Mouse (Mus musculus) heart, embryonic 16.5 days (tissue): ENCODE results near the gene Zfp697. TPM values are rescaled to one million over a fixed set of nuclear protein-coding genes. Genes with fewer than 3 reads are reported as not detected.

ENCODE experiments used
- ATAC-seq: fragments of 200-750 bp; cut with Nextera tagmentation; replicated peaks from 2 replicates; pipeline ENCODE4 v1.8.0; 2017; ENCODE audit warnings: moderate number of reproducible peaks; ENCODE audit not compliant: insufficient read depth, low FRiP score; ENCODE audit errors: extremely low read depth
- H3K27ac ChIP-seq: fragments of 300-500 bp; sonication (generic); 2 replicates; pipeline ENCODE4 v1.5.1; 2014; ENCODE audit warnings: mild to moderate bottlenecking, low read length, control low read depth, moderate library complexity
- H3K27me3 ChIP-seq: fragments of 300-500 bp; sonication (generic); 2 replicates; pipeline ENCODE4 v1.6.1; 2014; ENCODE audit warnings: low read length, mixed read lengths; ENCODE audit not compliant: control insufficient read depth, insufficient read depth
- H3K36me3 ChIP-seq: fragments of 300-500 bp; sonication (generic); 2 replicates; pipeline ENCODE4 v1.6.1; 2014; ENCODE audit not compliant: control insufficient read depth, insufficient read depth
- H3K4me1 ChIP-seq: fragments of 300-500 bp; sonication (generic); 2 replicates; pipeline ENCODE4 v1.6.1; 2014; ENCODE audit warnings: low read length, mixed read lengths; ENCODE audit not compliant: control insufficient read depth, insufficient read depth
- H3K4me2 ChIP-seq: fragments of 300-500 bp; sonication (generic); 2 replicates; pipeline ENCODE4 v1.6.1; 2014; ENCODE audit warnings: low read depth, mild to moderate bottlenecking, control low read depth, low read length
- H3K4me3 ChIP-seq: fragments of 300-500 bp; sonication (generic); 2 replicates; pipeline ENCODE4 v1.5.1; 2014; ENCODE audit warnings: mild to moderate bottlenecking, control low read depth, low read length
- H3K9ac ChIP-seq: fragments of 300-500 bp; sonication (generic); 2 replicates; pipeline ENCODE4 v1.6.1; 2014; ENCODE audit warnings: low read length, control low read depth
- H3K9me3 ChIP-seq: fragments of 300-500 bp; sonication (generic); replicated peaks from 2 replicates; pipeline ENCODE4 v1.6.1; 2016; ENCODE audit warnings: low read length; ENCODE audit not compliant: control insufficient read depth
- WGBS: fragments of 180-500 bp; shearing (Covaris S2); extraction: QIAGEN DNeasy Blood & Tissue Kit; methylation state at CpG from one replicate; pipeline ENCODE4 v1.1.7; 2014; 5-methylcytosine and 5-hydroxymethylcytosine counted together
- polyA plus RNA-seq: library from polyadenylated mRNA; unstranded; fragments of >200 nt; fragmentation: Nextera tagmentation; extraction: Ambion mirVana; gene quantifications from 2 replicates; pipeline ENCODE4 v1.2.1, GENCODE M21; 2015

Zfp697 gene
- polyA plus RNA-seq, 1 experiment from 2014 or later = 9.8 TPM

DNA sequence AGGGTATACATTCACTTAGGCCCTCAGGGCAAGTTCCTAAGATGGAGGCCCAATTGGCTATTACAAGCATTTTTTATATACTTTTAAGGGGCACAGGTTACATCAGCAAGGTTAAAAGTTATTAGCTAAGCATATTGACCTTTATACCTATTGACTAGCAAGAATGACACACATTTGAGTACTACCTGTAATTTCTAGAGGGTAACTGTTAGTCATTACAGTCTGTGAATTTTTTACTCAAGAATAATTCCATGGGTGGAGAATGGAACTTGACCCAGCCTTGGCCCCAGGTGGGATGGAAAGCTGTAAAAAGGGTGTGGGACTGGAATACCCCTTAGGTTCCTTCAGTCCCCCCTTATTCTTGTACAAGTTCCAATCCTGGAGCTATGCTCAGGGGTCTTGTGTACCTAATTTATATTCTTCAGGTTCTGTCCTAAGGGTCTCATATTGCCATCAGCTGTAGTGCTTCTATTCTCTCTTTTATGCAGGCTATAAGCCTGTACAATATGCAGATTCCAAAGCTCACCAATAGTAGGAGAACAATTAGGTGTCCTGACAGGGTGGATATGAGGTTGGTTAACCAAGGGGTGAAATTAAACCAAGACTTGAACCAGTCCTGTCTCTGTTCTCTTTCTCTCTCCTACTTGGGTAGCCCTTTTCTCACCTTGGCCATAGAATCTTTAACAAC is 400.1 kb downstream of the Zfp697 start:
- Histone ChIP-seq H3K27me3 (no peaks in the 10 kb centered on the region), H3K9ac (no peak overlapping the region), H3K4me2 (no peak overlapping the region), H3K4me3 (no peak overlapping the region), H3K4me1 (no peaks in the 10 kb centered on the region), H3K9me3 (no peaks in the 10 kb centered on the region), H3K27ac (no peak overlapping the region), H3K36me3 (no peaks in the 10 kb centered on the region)
- no peak for ATAC-seq

DNA sequence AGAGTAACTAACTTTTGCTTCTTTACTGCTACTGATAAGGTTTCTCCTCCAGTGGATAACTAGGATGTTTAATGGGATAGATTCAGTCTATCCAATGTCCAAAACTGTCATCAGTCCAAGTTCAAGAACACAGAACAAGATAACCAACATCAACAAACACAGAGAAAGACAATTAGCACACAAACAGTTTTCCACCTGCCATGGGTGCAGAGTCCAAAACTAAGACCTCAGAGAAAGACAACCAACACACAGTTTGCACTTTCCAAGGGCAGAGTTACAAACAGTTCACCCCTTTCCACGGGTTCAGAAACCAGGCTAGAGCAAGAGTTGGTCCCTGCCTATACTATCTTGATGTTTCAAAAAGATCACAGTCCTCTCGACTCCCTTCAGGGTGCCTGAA is 404.3 kb downstream of the Zfp697 start:
- 68% methylated on average over 2 of the region's 2 CpGs for WGBS
- Histone ChIP-seq H3K9ac (no peak overlapping the region), H3K27ac (no peak overlapping the region), H3K9me3 (no peaks in the 10 kb centered on the region), H3K27me3 (no peaks in the 10 kb centered on the region), H3K4me1 (no peaks in the 10 kb centered on the region), H3K4me3 (no peak overlapping the region), H3K4me2 (no peak overlapping the region), H3K36me3 (no peaks in the 10 kb centered on the region)
- ATAC-seq = no peak

Other genes with a start within 250 kb of the Zfp697 start
- not detected in 2 replicates for gene Adam30, start 221.8 kb upstream of the Zfp697 start, polyA plus RNA-seq
- not detected in 2 replicates for gene Reg4, start 160.3 kb upstream of the Zfp697 start, polyA plus RNA-seq
- 9.2 and 9.7 TPM in 2 replicates for gene Hmgcs2, start 102.0 kb upstream of the Zfp697 start, polyA plus RNA-seq
- gene Phgdh, start 42.5 kb upstream of the Zfp697 start, polyA plus RNA-seq = 94.8 and 112 TPM in 2 replicates
- not detected in 2 replicates for gene Gm4450, start 74.7 kb downstream of the Zfp697 start, polyA plus RNA-seq
- gene Hsd3b4, start 128.1 kb downstream of the Zfp697 start, polyA plus RNA-seq = not detected in 2 replicates
- gene Gm10681, start 206.3 kb downstream of the Zfp697 start, polyA plus RNA-seq = not detected in 2 replicates
- gene Hsd3b5, start 247.8 kb downstream of the Zfp697 start, polyA plus RNA-seq = not detected in 2 replicates